Mouse (Mus musculus) cerebral cortex, adult 2 months (tissue): ENCODE results near the gene Ly6f.

Experiments used
- WGBS: fragments of 180-500 bp; shearing (Covaris S2); methylation state at CpG from one replicate; pipeline ENCODE4 v1.1.7; 2018; 5-methylcytosine and 5-hydroxymethylcytosine counted together

The Ly6f gene

DNA sequence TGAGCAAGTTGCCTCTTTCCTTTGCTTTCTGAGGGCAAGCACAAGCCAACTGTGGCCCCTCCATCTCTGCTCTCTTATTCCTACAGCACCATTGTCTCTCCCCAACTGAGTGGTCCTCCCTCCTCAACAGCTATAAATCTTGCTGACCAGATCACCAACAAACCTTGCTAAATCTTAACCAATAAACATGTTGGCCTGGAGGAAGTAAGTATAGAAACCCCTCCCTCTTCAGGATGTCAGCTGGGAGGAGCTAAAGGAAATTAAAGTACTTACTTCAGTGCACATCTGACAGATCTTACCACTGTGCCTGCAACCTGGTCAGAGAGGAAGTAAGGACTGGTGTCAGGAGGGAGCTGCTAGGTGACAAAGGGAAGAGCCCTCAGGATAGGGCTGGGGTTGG, at the start of gene Ly6f:
Ly6f (plus strand) TSS at position 301 of the 400 bp plus-strand sequence.

GRCm38 (mm10) chr15:75237736-75238288, 30.4 kb upstream of the Ly6f start:
- 88% methylated on average over 3 of the region's 3 CpGs for WGBS

- 84% methylated on average over 2 of the region's 2 CpGs for WGBS
These were observed 27.7 kb upstream of the Ly6f start for GRCm38 (mm10) chr15:75240558-75240957.

GRCm38 (mm10) chr15:75242756-75243640, 25.2 kb upstream of the Ly6f start:
- WGBS: 82% methylated on average over 3 of the region's 3 CpGs

DNA sequence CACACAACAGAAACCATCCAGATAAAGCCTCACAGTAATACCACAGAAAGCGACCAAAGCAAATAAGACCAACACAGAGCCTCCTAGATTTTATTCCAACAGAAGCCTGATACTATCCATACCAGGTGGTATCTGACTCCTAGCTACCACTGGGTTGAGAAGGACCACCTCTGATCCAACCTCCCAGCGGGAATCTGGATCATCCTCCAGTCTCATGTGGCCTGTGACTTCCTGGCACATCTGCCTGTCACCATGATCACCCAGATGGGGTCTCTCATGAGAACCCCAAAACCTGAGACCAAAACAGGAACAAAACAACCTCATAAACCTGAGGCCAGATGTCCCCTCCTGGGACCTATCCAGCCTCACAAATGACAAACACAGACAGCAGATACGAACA, 13.6 kb upstream of the Ly6f start:
- WGBS: 90% methylated on average over 3 of the region's 3 CpGs

- 59% methylated on average over 1 of the region's 1 CpGs for WGBS
These were observed 1.6 kb upstream of the Ly6f start for GRCm38 (mm10) chr15:75266626-75267025.

GRCm38 (mm10) chr15:75268916-75269829, 952 bp downstream of the Ly6f start:
- 82% methylated on average over 5 of the region's 5 CpGs for WGBS

GRCm38 (mm10) chr15:75270691-75271362, 2.6 kb downstream of the Ly6f start:
- WGBS: 80% methylated on average over 3 of the region's 3 CpGs

DNA sequence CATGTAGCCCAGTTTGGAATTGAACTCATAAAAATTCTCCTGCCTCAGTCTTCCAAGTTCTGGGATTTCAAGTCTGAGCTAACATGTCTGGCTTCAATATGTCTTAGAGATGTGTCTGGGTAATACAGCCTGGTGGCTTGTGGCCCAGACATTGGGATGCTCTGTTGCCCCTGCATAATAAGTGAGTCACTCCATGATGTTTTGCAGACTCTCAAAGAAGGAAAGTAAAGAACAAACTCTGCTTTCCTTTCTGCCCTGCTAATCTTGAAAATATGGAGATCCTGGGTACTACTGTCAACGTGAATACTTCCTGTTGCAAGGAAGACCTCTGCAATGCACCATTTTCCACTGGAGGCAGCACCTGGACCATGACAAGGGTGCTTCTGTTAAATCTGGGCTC, 3.2 kb downstream of the Ly6f start:
- 72% methylated on average over 1 of the region's 1 CpGs for WGBS

DNA sequence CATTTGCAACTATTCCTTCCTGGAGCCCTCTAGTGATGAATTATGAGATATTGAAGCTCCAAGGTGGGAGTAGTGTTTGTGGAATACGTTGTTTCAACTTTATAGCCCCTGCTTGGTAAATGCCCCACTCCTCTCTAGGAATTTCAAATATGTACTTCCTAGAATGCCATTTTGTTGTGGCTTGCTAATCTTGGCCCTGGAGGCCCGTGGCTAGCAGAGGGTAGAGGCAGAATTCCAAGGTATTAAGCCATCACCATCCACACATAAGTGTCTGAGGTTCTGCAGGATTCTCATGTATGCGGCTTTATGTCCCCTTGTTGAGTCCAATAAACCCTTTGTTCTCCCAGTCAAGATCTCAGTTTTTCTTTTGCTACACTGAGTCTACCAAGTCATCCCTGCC, 3.7 kb downstream of the Ly6f start:
- 67% methylated on average over 3 of the region's 3 CpGs for WGBS

DNA sequence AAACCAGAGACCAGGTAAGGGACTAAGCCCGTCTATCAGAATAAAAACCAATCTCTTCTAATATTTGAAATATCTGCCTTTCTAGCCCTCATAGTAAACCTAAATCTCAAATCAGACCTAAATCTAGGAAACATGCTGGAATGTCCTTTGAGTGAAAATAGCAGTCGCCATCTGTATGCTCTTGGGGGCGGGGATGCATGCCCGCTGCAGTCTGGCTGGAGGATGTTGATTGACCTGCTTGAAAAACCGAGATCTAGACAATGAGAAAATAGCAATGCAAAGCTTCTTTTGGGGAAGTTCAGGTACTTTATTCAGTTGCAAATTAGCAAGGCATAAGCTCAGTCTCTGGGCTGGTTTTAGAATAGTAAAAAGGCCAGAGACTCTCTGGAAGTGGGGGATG, 13.8 kb downstream of the Ly6f start:
- WGBS: 51% methylated on average over 5 of the region's 5 CpGs

GRCm38 (mm10) chr15:75286512-75286911, 18.3 kb downstream of the Ly6f start:
- 89% methylated on average over 4 of the region's 4 CpGs for WGBS

DNA sequence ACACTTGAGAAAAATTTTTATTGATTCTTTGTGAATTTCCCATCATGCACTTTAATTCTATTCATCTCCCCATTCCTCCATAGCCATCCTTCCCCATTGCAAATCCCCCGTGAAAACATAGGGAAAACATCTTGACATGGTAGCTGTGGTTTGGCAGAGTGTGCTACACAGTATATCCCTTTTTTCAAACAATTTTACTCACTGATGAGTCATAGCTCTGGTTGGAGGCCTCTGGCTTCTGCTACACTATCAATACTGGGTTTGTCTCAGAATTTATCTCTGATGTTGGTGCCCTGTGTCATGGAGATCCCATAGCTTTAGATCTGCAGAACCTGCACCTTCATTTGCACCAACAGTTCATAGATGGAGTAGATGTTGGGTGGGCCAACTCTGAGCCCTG, 24.2 kb downstream of the Ly6f start:
- WGBS: 79% methylated on average over 1 of the region's 1 CpGs

- WGBS: 83% methylated on average over 7 of the region's 7 CpGs
These were observed 25.7 kb downstream of the Ly6f start for GRCm38 (mm10) chr15:75293873-75294385.

- WGBS: 69% methylated on average over 1 of the region's 1 CpGs
These were observed 37.9 kb downstream of the Ly6f start for GRCm38 (mm10) chr15:75306101-75306500.

- 90% methylated on average over 4 of the region's 4 CpGs for WGBS
These were observed 41.0 kb downstream of the Ly6f start for GRCm38 (mm10) chr15:75309186-75309585.

DNA sequence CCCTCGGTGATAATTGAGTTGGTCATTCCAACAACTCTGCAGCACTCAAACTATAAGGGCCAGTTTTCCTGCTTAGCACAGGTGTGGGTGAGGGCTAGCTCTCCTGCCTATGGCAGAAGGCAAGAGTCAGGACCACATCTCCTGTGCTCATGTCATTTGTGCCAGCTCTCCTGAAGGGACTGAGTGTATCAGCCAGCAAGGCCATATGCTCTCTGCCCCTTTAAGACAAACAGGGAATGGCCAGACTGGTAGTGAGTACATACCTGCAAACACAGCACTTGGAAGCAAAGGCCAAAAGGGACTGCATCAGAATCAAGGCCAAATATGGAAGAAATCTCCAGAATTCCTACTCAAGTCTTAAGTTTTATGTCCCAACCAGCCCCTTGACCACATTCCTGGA, 41.7 kb downstream of the Ly6f start:
- WGBS: 97% methylated on average over 1 of the region's 1 CpGs

DNA sequence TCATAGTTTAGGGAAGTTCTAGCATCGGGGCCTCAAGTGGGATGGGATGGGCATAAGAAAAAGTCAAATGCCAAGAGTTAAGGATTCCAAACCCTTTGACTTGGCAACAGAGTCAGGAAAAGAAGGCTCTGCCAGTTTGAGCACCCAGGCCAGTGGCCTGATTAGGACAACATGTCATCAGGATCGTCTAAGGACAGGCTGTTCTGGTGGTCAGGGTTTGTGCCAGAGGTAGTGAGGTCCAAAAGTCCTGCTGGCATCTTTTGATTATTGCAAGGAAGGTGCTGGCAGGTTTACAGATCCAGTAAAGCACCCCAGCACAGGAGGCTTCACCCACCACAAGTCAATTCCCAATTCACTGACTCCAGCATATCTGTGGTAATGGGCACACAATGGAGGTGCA, 46.2 kb downstream of the Ly6f start:
- WGBS: 88% methylated on average over 2 of the region's 2 CpGs

GRCm38 (mm10) chr15:75317255-75317654, 49.0 kb downstream of the Ly6f start:
- 59% methylated on average over 2 of the region's 2 CpGs for WGBS

GRCm38 (mm10) chr15:75318584-75318983, 50.4 kb downstream of the Ly6f start:
- 82% methylated on average over 3 of the region's 3 CpGs for WGBS

GRCm38 (mm10) chr15:75320104-75320503, 51.9 kb downstream of the Ly6f start:
- whole genome bisulfite sequencing: 91% methylated on average over 3 of the region's 3 CpGs
